Mouse (Mus musculus) bone marrow, adult 2 months (tissue): Measurements from ENCODE around the gene Ddx27.

ENCODE experiments used
- CTCF ChIP-seq: fragments of 200-500 bp; IDR thresholded peaks from 2 replicates; pipeline ENCODE4 v1.5.1; 2011; ENCODE audit warnings: low read length, control low read depth; ENCODE audit not compliant: control insufficient read depth, insufficient read depth
- POLR2A ChIP-seq: fragments of 200-500 bp; IDR thresholded peaks from 2 replicates; pipeline ENCODE4 v1.6.1; 2011; ENCODE audit warnings: low read depth, mild to moderate bottlenecking, control low read depth, low read length, borderline replicate concordance; ENCODE audit not compliant: control insufficient read depth

DNA sequence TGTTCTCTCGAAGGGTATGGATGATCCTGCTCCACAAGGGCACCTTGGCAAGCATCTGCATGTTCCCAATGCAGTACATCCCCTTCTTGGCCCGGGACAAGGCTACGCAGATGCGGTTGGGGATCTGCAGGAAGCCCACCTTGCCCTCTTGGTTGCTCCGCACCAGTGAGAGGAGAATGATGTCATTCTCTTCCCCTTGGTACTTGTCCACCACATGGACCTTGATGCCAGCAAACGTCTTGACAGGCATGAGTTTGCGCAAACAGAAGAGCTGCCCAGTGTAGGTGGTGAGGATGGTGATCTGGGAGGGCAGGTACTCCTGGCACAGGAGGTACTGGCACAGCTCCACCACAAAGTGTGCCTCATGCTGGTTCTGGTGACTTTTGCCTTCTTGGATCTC, 23.7 kb downstream of the Ddx27 start:
- no peak for TF ChIP-seq POLR2A
- TF ChIP-seq CTCF: no peak
